Mouse (Mus musculus) heart, embryonic 14.5 days (tissue): Measurements from ENCODE around the gene Olfr1150-ps1. TPM values are rescaled to one million over a fixed set of nuclear protein-coding genes. Genes with fewer than 3 reads are reported as not detected.

ENCODE experiments used
- polyA plus RNA-seq: library from polyadenylated mRNA; unstranded; fragments of >200 nt; fragmentation: Nextera tagmentation; extraction: Ambion mirVana; gene quantifications from 2 replicates; pipeline ENCODE4 v1.2.1, GENCODE M21; 2014

Olfr1150-ps1 gene
- polyA plus RNA-seq, 1 experiment from 2014 or later: not detected

Other genes with a start within 250 kb of the Olfr1150-ps1 start
- gene Olfr1130, start 237.8 kb upstream of the Olfr1150-ps1 start, polyA plus RNA-seq: not detected in 2 replicates
- gene Olfr1131, start 216.9 kb upstream of the Olfr1150-ps1 start, polyA plus RNA-seq: not detected in 2 replicates
- gene Olfr1132, start 206.5 kb upstream of the Olfr1150-ps1 start, polyA plus RNA-seq: not detected in 2 replicates
- gene Olfr1133, start 196.6 kb upstream of the Olfr1150-ps1 start, polyA plus RNA-seq: not detected in 2 replicates
- not detected in 2 replicates for gene Olfr1134, start 185.5 kb upstream of the Olfr1150-ps1 start, polyA plus RNA-seq
- not detected in 2 replicates for gene Olfr1135, start 170.3 kb upstream of the Olfr1150-ps1 start, polyA plus RNA-seq
- not detected in 2 replicates for gene Olfr1136, start 150.0 kb upstream of the Olfr1150-ps1 start, polyA plus RNA-seq
- not detected in 2 replicates for gene Olfr1137, start 130.8 kb upstream of the Olfr1150-ps1 start, polyA plus RNA-seq
- not detected in 2 replicates for gene Olfr1138, start 104.0 kb upstream of the Olfr1150-ps1 start, polyA plus RNA-seq
- gene Olfr1140, start 100.2 kb upstream of the Olfr1150-ps1 start, polyA plus RNA-seq: not detected in 2 replicates
- not detected in 2 replicates for gene Olfr1141, start 90.0 kb upstream of the Olfr1150-ps1 start, polyA plus RNA-seq
- not detected in 2 replicates for gene Olfr152, start 64.5 kb upstream of the Olfr1150-ps1 start, polyA plus RNA-seq
- gene Olfr1143, start 43.4 kb upstream of the Olfr1150-ps1 start, polyA plus RNA-seq: not detected in 2 replicates
- gene Olfr1145, start 34.2 kb upstream of the Olfr1150-ps1 start, polyA plus RNA-seq: not detected in 2 replicates
- not detected in 2 replicates for gene Olfr1148, start 13.5 kb upstream of the Olfr1150-ps1 start, polyA plus RNA-seq
- gene Olfr1151, start 11.9 kb downstream of the Olfr1150-ps1 start, polyA plus RNA-seq: not detected in 2 replicates
- gene Olfr1152, start 22.5 kb downstream of the Olfr1150-ps1 start, polyA plus RNA-seq: not detected in 2 replicates
- not detected in 2 replicates for gene Olfr1153, start 51.0 kb downstream of the Olfr1150-ps1 start, polyA plus RNA-seq
- not detected in 2 replicates for gene Olfr1154, start 61.2 kb downstream of the Olfr1150-ps1 start, polyA plus RNA-seq
- gene Olfr1155, start 101.1 kb downstream of the Olfr1150-ps1 start, polyA plus RNA-seq: not detected in 2 replicates
- gene Olfr1156, start 109.1 kb downstream of the Olfr1150-ps1 start, polyA plus RNA-seq: not detected in 2 replicates
- gene Olfr1157, start 124.3 kb downstream of the Olfr1150-ps1 start, polyA plus RNA-seq: not detected in 2 replicates
- not detected in 2 replicates for gene Olfr74, start 130.7 kb downstream of the Olfr1150-ps1 start, polyA plus RNA-seq
- gene Olfr1158, start 146.1 kb downstream of the Olfr1150-ps1 start, polyA plus RNA-seq: not detected in 2 replicates
- gene Olfr1160, start 164.3 kb downstream of the Olfr1150-ps1 start, polyA plus RNA-seq: not detected in 2 replicates
- gene Olfr1161, start 178.8 kb downstream of the Olfr1150-ps1 start, polyA plus RNA-seq: not detected in 2 replicates
- not detected in 2 replicates for gene Olfr73, start 193.7 kb downstream of the Olfr1150-ps1 start, polyA plus RNA-seq
- gene Olfr1162, start 207.1 kb downstream of the Olfr1150-ps1 start, polyA plus RNA-seq: not detected in 2 replicates
- not detected in 2 replicates for gene Olfr1163, start 227.8 kb downstream of the Olfr1150-ps1 start, polyA plus RNA-seq
- gene Olfr1164, start 250.0 kb downstream of the Olfr1150-ps1 start, polyA plus RNA-seq: not detected in 2 replicates